Mouse (Mus musculus) gastrocnemius, postnatal 4 days (tissue): ENCODE measurements at regions not wholly inside any gene's neighbourhood (a gene's known extent, or its start where the extent isn't known, plus 50 kb on each side); places are given as distances from the start of the nearest gene placed in this dataset.

Experiments
- DNase-seq, 2 experiments: peaks; one replicate each; pipeline ENCODE4 v3.0.0; 2021 to 2022; ENCODE audit warnings: low spot score in 2 of 2, mixed read lengths in 2 of 2

DNA sequence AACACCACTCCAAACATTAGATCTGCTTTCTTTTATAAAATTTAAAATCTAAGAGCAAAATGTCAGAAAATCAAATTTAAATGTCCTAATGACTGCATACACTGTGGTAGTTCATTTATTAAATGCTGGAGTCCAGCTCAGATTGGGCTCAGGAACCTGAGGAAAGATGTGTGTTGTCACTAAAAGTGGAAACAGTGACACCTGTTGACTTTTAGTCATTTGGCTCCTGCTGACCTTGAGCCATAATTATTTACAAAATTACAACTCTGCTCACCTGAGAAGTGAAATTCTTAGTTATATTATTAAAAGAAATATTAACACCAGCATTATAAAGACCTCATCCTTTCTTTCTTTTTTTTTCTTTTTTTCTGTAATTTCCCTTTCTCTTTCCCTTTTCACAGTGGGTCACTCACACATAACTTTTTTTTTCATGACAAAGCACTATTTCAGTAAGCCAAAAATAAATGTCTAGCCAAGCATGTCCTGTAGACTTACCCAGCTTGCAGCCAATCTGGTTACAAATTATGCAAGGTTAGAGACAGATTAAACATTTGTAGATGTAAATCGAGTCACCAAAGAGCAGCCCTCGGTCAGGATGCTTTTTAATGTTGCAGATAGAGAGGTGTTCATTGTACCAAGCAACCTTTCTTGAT lies 288.9 kb upstream of the Tet2 start:
- DNase-seq, result no peak

DNA sequence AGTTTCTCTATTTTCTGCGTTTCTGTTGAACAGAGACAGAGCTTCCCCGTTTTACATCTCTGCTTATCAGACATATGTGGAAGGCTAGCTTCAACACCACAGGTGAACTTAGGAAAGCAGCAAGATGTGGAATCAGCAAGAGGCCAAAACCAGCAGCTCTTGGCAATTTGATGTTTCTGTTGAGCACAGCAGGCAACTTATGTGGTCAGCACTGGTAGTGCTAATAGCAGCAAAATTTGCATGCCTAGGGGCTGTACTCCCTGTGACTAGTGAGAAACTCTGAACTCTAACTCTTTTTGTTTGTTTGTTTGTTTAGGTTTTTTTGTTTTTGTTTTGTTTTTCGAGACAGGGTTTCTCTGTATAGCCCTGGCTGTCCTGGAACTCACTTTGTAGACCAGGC lies 289.5 kb upstream of the Tet2 start:
- no peak for DNase-seq

DNA sequence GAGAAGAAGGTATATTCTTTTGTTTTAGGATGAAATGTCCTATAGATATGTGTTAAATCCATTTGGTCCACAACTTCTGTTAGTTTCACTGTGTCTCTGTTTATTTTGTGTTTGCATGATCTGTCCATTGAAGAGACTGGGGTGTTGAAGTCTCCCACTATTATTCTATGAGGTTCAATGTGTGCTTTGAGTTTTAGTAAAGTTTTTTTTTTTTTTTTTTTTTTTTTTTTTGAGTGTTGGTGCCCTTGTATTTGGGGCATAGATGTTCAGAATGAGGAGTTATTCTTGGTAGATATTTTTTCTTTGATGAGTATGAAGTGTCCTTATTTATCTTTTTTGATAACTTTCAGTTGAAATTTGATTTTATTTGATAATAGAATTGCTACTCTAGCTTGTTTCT lies 301.4 kb upstream of the Tet2 start:
- no peak for DNase-seq

DNA sequence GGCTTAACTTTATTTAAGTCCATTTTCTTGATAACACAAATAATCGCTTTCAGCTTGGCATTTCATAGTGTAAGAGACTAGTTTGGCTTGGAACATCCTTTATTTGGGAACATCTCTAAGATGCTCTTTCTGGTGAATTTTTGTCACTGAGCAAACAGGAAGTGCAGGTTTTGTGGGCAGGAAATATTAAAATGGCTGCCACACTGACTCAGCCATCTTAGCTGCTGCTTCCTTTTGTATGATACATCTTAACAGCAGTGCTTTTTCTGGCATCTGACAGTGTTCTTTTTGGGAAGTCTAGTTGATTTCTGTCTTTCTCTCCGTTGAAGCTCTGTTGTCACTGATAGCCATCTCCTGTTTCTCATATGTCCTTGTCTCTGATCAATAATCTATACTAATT lies 329.4 kb upstream of the Tet2 start:
- DNase-seq, result no peak

DNA sequence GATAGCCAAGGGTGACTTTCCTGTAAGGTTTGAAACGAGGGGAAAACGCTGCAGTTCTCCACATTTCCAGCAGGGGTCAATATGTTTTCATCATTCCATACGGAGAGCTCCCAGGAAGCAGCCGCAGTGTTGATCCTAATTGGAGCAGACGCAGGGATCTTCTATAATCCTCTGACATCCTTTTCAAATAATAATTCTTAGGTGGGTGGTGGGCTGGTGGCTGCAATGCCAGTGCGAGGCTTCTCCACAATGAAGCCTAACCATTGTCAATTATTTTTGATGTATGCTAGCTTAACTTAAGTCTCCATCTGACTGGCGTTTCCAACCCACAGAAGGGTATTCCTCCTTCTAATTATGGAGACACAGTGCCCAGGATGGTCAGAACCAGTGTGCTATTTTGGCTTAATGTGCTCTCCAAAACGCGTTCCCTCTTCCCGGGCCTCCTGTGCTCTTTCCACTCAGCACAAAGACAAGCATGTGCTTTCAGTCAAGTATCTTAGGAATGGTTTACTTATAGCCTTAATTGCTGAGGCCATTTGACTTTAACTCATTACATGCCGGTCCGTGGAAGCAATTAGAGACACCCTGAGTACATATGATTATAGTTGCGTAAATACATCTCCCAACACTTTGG lies 331.6 kb upstream of the Tet2 start:
- peak in 1 of 2 experiments; percentile 64 for DNase-seq

DNA sequence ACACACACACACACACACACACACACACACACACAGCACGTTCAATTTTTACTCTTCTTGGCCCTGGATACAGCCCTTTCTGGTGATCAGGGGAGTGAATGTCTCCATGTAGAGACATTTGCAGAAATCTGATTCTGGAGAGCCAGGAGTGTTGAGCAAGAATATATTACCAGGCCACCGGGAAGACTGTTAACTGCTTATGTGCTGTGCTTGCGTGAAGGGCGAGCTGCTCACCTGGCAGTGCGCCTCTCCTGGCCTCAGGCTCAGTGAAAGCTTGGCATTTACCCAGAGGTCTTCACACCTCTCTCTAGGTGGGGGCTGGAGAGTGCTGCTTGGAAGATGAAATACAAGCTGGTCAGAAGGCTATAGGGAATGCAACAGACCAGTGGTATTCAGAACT lies 332.4 kb upstream of the Tet2 start:
- no peak for DNase-seq

DNA sequence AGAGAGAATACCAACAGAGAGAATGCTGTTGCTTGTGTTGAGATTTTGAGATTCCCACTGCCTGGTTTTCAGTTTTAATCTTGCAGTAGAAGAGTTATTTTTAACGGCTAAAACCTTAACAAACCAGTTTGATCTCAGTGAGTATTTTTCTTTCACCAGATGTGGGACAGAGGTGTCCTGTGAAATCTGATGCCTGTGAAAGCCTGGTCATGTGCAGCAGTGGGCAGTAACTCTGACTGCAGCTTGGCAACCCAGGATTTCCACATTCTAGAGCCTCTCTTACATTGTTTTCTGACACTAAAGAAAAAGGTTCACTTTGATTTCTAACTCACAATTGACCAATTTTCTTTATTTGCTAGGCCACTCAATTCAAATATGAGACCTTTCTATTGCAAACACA lies 335.7 kb upstream of the Tet2 start:
- DNase-seq, result no peak

DNA sequence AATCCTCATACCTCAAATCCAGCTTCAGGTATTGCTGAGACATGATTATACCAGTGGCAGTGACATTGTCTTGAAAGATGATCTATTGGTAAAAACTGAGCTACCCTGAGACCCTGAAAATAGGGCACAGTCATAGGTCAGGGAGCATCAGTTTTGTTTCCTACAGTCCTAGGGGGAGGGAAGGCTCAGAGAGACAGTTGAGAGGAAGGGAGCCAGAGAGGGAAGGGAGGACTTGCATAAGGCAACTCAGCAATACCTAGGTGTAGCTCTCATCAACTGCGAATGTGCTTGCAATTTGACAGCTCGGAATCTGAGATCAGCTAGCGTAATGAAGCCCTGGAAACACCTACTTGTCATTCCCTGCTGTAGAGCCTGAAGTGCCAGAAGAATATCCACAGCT lies 334.4 kb upstream of the Cxxc4 start:
- no peak for DNase-seq

DNA sequence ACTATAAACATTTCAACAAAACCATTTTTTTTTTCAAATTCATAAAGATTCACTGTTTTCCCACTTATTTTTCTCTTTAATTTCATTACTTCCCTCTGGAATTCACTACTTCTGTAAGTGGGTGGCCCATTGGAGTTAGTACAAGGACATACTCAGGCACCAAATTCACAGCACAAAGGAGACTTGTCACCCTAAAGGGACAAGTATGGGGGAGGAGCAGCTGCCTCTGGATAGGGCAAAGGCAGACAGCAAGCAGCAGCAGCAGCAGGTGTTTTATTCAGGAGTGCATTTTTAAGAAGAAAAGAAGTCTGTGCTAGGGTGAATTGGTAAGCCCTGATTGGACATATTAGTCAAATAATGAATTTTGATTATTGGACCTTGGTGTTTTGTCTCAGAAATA lies 314.1 kb upstream of the Cxxc4 start:
- DNase-seq, result no peak

DNA sequence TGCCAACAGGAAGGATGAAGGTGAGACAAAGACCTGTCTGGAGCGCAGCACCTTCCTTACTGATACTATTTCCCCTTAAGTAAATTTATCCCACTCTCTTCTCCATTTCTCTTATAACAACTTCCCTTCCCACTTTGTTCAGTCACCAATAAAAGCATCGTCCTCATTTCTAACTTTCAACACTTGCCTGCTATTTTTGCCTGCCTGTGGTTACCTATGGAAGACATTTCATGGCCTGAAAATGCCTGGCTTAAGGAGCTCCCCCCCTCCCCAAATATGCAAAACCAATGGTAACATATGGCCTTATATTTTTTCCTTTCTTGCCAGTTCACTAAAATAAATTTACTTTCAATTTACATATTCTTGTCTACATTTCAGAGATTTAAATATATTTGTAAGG lies 271.0 kb upstream of the Cxxc4 start:
- no peak for DNase-seq

DNA sequence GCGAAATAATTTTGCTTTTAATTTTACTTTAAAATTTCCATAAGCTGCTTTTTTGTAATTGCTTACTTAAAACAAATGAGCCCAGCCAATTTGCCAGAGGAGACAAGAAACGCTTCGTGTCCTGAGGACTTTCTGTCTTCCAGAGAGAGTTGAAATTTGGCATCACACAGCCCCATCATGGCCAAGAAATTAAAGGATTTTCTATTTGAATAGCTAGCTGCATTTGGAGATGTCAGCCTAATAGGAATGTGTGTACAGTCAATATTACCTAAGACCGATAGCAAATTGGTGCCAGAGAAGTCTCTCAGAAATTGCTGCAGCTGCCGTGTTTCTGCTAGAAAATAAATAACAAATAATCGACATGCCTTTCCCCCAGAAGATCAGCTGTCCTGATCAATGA lies 268.1 kb upstream of the Cxxc4 start:
- DNase-seq, result no peak

DNA sequence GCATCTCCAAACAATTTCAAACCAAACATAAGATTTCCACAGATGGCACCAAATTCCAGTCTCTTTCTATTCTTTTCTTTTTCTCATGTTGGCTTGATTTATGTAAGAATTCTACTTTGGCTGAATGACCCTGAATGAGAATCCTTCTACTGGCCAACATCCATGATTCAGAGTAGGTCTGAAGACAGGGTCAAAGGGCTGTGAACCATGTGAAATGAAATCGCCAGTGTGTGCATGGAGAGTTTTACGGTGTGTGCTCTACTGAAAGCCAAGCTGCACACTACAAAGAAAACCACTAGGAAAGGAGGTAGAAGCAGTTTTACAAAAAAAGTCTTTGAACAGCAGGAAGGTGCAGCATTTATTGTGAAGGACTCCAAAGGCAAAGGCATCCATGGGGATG lies 263.5 kb upstream of the Cxxc4 start:
- no peak for DNase-seq

DNA sequence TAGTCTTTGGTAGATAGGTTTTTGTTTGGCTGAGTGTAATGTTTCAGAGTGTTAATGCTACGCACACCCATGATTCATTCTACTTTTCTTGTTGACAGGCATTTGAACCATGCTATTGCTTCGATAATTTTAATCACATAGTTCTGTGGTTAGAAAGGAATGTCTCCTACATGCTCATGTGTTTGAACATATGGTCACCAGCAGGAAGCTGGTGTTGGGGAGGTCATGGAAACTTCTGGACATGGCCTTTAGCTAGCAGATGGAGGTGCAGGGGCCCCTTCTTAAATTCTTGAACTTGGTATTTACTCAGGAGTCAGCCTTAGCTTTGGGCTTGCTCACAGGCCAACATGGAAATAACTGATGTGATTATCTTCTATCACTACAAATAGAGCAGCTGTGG lies 248.6 kb upstream of the Cxxc4 start:
- DNase-seq, result no peak

DNA sequence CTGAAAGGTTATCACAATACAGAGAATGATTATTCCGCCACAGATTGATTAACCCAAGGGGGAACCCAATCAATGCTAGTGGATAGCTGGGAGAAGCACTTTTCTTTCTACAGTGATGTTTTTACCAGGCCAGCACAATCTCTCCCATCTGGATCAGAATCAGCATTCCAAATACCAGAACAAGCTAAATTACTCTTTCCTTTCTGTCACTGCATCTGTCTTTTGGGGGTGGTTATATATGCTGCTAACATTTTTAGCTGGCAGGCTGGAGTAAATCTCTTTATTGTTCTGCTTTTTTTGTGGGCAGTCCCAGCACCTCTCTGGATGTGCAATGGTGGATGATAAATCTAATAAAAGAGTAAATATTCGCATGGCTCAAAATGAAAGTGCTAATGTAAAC lies 242.3 kb upstream of the Cxxc4 start:
- no peak for DNase-seq

DNA sequence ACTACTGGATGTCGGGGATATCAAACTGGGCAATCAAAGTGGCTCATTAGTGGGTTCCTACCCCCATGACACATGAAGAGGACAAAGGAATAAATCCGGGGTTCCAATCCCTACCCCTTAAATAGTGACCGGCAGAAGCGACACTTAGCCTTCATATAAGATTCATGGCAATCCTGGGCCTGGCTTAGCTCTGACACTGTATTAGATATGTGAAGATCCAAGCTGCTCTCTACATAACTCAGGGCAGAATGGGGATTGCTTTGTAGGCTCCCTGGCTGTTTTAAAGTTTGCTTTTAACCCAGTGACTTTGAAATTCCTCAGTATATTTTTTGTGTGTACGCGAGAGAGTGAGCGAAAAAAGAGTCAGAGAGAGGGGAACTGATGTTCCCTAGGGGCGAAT lies 236.3 kb upstream of the Cxxc4 start:
- DNase-seq, result no peak

DNA sequence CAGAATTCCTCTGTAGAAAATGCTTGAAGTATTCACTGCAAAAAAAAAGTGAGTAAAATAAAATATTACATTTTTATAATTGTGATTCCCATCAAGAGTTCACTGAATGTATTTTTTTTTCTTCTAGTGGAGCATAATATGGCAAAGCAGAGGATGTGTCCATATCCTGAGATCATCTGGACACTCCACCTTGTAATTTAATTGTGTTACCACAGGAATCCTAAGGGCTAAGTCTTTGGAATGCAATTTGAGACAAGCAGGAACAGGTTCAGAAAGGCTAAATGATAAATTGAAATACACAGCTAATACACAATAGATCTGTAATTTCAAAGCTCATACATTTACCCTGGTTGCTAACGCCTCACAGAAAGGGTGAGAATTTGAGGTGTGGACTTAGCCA lies 235.7 kb upstream of the Cxxc4 start:
- DNase-seq, result no peak

DNA sequence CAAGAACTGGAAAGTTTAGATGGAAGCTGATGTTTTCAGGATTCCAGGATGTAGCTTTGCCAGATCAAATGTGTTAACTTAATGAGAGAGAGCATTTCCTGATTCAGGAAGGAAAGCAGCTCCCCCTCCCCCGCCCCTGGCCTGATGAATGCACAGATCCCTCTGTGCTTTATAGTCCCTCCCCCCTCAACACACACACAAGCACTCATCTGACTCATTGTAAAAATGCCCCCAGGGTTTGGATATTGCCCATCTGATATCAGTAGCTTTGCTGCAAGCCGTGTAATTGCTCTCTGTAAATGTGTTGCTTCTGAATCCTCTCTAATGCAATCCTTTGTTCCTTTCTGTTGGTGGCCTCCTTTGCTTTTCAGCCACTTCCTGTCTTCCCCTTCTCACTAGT lies 221.5 kb upstream of the Cxxc4 start:
- DNase-seq, result no peak

DNA sequence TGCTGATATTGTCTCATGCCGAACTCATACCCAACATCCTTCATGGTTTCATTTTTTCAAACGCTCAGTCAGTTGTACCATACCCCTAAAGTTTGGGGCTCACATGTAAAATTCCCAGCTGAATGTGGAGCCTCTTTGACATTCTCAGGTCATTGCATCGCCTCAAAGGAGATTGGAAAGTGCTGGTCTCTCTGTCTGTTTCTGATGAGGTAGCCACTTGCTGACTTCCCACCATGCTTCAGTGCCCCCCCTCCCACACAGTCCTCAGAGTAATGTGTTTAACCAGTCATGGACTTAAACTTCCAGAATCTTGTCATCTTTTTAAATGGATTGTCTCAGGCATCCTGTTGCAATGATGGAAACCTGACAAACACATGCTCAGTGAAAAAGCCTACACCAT lies 220.9 kb upstream of the Cxxc4 start:
- no peak for DNase-seq

DNA sequence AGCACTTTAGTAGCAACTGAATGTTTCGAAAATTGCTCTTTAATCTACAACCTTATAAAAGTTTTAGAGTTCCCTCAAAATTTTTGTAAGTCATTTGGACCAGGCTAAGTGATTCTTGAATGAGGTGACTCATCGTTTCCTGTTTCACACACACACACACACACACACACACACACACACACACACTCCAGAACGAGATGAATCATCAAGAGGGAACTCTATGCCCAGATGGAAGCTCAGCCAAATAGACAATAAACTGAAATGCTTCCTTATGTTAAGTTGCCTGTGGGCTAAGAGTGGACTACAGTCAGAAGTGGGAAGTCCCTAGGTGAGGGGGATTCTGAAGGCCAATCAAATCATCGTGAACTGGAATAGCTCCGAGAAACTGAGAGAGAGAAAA lies 202.4 kb upstream of the Cxxc4 start:
- DNase-seq, result peak in 1 of 2 experiments; percentile 20

DNA sequence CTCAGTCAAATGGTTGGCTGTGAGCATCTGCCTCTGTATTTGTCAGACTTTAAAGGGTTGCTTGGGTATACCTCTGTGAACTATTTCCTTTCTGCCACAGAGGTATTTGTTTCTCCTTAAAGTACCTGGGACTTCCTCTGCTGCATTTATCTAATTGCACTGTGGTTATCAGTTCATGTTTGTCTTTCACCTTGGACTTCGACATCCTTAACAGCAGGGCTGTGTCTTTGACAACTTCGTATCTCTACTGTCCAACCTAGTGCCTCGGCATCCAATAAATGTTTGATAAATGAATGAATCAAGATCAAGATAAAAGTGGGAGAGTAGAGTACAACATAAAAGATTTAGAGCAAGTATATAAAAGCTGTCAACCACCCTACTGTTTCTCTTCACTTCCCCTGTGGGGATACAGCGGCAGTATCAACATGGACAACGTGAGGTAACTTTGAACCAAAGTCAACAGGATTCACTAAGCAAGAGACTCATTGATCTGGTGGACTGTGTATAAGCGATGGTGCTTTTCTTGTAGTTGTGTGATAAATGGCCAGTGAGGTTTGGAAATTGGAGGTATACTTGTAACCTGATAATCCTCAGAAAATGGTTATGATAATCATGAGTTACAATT lies 199.9 kb upstream of the Cxxc4 start:
- no peak for DNase-seq

DNA sequence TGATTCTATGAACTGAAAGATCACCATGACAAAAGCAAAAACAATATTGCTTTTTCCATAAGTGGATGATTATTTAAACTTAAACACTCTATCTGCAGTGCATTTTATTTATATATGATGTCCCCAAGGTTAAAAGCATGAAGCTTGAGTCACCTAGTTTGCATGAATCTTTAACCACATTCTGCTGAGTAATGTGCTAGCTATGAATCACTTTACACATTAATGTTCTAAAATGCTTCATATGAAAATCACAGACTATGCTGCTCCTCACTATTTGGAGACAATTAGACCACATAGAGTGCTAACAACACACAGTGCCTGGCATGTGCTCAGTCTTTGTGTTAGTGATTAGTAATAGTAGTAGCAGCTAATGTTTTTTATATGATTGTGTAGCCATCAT lies 185.6 kb upstream of the Cxxc4 start:
- DNase-seq, result no peak

DNA sequence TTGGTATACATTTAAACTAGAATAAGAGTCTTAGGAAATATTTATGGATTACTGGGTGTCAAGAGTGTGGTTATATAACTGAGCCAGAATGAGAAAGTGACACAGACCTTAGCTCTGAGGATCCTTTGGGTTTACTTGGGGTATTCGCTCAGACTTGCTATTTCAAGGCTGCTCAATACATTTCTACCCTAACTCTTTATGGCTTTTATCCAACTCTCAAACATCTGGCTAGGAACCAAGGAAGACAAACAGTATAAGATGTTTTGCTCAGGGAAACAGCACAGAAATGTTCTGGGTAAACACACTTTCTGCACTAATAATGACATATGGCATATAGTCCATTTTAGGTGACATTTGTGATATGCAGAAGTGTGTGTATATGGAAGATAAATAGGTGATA lies 153.8 kb upstream of the Cxxc4 start:
- no peak for DNase-seq

DNA sequence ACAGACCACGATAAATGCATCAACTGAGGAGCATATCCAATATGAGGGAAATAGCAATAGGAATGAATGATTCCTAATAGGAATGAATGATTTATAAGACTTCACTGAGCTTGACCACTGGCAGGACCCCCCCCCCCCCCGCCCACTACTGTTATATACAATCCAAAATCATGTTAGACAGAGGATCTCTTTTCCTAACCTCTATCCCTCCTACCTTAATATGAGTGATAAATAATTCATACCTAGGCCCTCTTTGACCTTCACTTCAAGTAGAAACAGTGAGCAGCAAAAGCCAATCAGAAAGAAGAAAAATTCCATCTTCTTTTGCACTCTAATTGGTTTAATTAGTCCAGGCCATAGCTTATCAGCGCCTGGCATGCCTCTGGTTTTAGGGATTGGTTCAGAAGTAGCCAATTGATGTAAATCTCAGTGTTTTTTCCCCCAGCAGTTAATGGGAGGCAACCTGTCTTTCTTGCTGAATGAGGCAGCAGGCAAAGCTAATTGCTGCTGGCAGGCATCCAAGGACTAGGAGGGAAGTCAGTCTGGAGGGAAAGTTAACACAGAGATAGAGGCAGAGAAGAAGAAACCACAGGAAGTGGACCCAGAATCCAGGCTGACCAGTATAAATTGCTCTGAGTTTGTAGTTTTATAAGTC lies 136.7 kb upstream of the Cxxc4 start:
- DNase-seq, result peak in 1 of 2 experiments; percentile 15
